Mouse (Mus musculus): ENCODE data around the gene Slc6a4. TPM values are rescaled to one million over a fixed set of nuclear protein-coding genes. Genes with fewer than 3 reads are reported as not detected.

The Slc6a4 gene
- polyA plus RNA-seq, 1 experiment = not detected

- Histone ChIP-seq H3K9me3 (ENCODE audit: control insufficient read depth, low read length) (no peaks in the 10 kb centered on the region), H3K4me1 (ENCODE audit: control insufficient read depth) (peaks cover 2% of the 10 kb centered on the region), H3K36me3 (ENCODE audit: control insufficient read depth) (peaks cover 24% of the 10 kb centered on the region), H3K27me3 (ENCODE audit: control insufficient read depth) (peaks cover 18% of the 10 kb centered on the region), H3K4me3 (replicated peaks) (no peak overlapping the region)
- TF ChIP-seq GATA1 (IDR thresholded peaks at IDR 0.05; ENCODE audit: low read length) (no peak), TAL1 (IDR thresholded peaks at IDR 0.05; ENCODE audit: low read length) (no peak)
These were observed 7.6 kb upstream of the Slc6a4 start for GRCm38 (mm10) chr11:76990839-76991238.

DNA sequence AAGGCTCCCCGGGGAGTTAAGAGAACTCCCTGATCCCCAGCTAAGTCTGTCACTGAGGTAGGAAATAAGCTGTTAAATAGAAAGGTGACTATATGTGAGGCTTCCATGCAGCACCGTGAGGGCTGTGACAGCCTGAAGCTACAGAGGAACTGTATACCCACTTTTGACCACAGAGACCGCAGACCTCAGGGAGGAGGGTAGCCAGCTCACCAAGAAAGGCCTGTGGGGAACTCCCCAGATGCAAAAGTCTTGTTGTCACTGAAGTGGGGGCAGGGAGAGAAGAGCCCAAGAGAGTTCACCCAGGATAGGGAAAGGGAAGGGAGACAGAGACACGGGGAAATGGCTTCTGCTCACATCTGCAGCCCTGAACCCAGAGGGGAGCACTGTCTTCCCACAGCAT is 5.5 kb upstream of the Slc6a4 start:
- no peak overlapping the region for H3K4me3 ChIP-seq (replicated peaks)
- peaks cover 3% of the 10 kb centered on the region; the same call in 1 of the 2 replicates for H3K36me3 ChIP-seq (ENCODE audit: control insufficient read depth)
- TF ChIP-seq TAL1 (IDR thresholded peaks at IDR 0.05; ENCODE audit: low read length) (no peak), GATA1 (IDR thresholded peaks at IDR 0.05; ENCODE audit: low read length) (no peak)
- H3K4me1 ChIP-seq (ENCODE audit: control insufficient read depth) = peaks cover 9% of the 10 kb centered on the region
- H3K9me3 ChIP-seq (ENCODE audit: control insufficient read depth, low read length) = no peaks in the 10 kb centered on the region
- H3K27me3 ChIP-seq (ENCODE audit: control insufficient read depth) = peaks cover 39% of the 10 kb centered on the region

GRCm38 (mm10) chr11:76995966-76996672 is 2.3 kb upstream of the Slc6a4 start:
- H3K27me3 ChIP-seq (ENCODE audit: control insufficient read depth) = peaks cover 71% of the 10 kb centered on the region
- H3K36me3 ChIP-seq (ENCODE audit: control insufficient read depth) = no peaks in the 10 kb centered on the region
- TF ChIP-seq TAL1 (IDR thresholded peaks at IDR 0.05; ENCODE audit: low read length) = no peak
- H3K4me3 ChIP-seq (replicated peaks) = no peak overlapping the region
- no peaks in the 10 kb centered on the region; the same call in 1 of the 2 replicates for H3K9me3 ChIP-seq (ENCODE audit: control insufficient read depth, low read length)
- peaks cover 11% of the 10 kb centered on the region for H3K4me1 ChIP-seq (ENCODE audit: control insufficient read depth)

GRCm38 (mm10) chr11:76997305-76997704 is 1.1 kb upstream of the Slc6a4 start:
- Histone ChIP-seq H3K36me3 (ENCODE audit: control insufficient read depth) (no peaks in the 10 kb centered on the region), H3K9me3 (ENCODE audit: control insufficient read depth, low read length) (no peaks in the 10 kb centered on the region; the same call in 1 of the 2 replicates), H3K4me3 (replicated peaks) (peak overlapping the region; percentile 22), H3K4me1 (ENCODE audit: control insufficient read depth) (peaks cover 11% of the 10 kb centered on the region), H3K27me3 (ENCODE audit: control insufficient read depth) (peaks cover 80% of the 10 kb centered on the region)
- TF ChIP-seq GATA1 (IDR thresholded peaks at IDR 0.05; ENCODE audit: low read length) (no peak), TAL1 (IDR thresholded peaks at IDR 0.05; ENCODE audit: low read length) (no peak)

GRCm38 (mm10) chr11:76998705-76999226 is 363 bp downstream of the Slc6a4 start:
- Histone ChIP-seq H3K27me3 (ENCODE audit: control insufficient read depth) (peaks cover 78% of the 10 kb centered on the region), H3K4me1 (ENCODE audit: control insufficient read depth) (peaks cover 11% of the 10 kb centered on the region), H3K4me3 (replicated peaks) (no peak overlapping the region), H3K36me3 (ENCODE audit: control insufficient read depth) (no peaks in the 10 kb centered on the region), H3K9me3 (ENCODE audit: control insufficient read depth, low read length) (no peaks in the 10 kb centered on the region; the same call in 1 of the 2 replicates)
- TF ChIP-seq TAL1 (IDR thresholded peaks at IDR 0.05; ENCODE audit: low read length) = no peak
- TF ChIP-seq GATA1 (IDR thresholded peaks at IDR 0.05; ENCODE audit: low read length) = no peak

GRCm38 (mm10) chr11:77000741-77001140 is 2.3 kb downstream of the Slc6a4 start:
- Histone ChIP-seq H3K4me1 (ENCODE audit: control insufficient read depth) (peaks cover 9% of the 10 kb centered on the region), H3K9me3 (ENCODE audit: control insufficient read depth, low read length) (no peaks in the 10 kb centered on the region; the same call in 1 of the 2 replicates), H3K27me3 (ENCODE audit: control insufficient read depth) (peaks cover 66% of the 10 kb centered on the region), H3K36me3 (ENCODE audit: control insufficient read depth) (no peaks in the 10 kb centered on the region), H3K4me3 (replicated peaks) (no peak overlapping the region)
- TF ChIP-seq TAL1 (IDR thresholded peaks at IDR 0.05; ENCODE audit: low read length) (no peak), GATA1 (IDR thresholded peaks at IDR 0.05; ENCODE audit: low read length) (no peak)

DNA sequence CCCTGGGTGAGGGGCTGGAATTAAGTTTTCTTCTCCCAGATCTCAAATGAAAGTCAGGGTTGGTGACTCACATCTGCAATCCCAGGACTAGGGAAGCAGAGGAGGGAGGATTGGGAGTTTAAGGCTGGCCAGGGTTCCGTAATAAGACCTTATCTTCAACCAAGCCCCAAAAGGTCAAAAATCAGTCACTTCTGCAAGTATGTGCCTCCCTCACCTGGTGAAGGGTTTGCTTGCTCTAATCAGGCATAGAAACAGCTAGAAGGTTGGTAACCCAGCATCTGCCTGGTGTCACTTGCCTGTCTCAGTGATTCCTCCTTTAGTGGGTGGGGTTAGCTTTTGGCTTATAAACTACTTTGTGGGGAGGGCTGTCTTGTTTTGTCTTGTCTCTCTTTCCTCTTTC is 4.0 kb downstream of the Slc6a4 start:
- Histone ChIP-seq H3K4me1 (ENCODE audit: control insufficient read depth) (peaks cover 5% of the 10 kb centered on the region), H3K4me3 (replicated peaks) (no peak overlapping the region), H3K27me3 (ENCODE audit: control insufficient read depth) (peaks cover 50% of the 10 kb centered on the region), H3K9me3 (ENCODE audit: control insufficient read depth, low read length) (no peaks in the 10 kb centered on the region; the same call in 1 of the 2 replicates), H3K36me3 (ENCODE audit: control insufficient read depth) (no peaks in the 10 kb centered on the region)
- TF ChIP-seq GATA1 (IDR thresholded peaks at IDR 0.05; ENCODE audit: low read length) = no peak
- no peak for TF ChIP-seq TAL1 (IDR thresholded peaks at IDR 0.05; ENCODE audit: low read length)

DNA sequence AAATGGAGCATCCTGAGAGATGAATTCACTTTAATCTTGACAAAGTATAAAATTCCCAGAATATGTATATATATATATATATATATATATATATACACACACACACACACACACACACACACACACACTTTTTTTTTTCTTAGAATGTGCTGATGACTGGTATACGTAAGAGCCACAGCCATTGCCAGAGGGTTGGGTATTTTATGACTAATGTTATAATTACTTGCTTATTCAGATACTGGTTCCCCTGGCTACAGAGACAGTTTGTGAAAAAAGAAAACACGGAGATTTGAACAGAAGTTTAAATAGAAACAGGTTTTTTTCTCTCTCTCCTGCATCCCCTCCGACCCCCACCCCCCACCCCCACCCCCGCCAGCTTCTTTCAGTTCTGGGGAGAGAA is 7.5 kb downstream of the Slc6a4 start:
- Histone ChIP-seq H3K9me3 (ENCODE audit: control insufficient read depth, low read length) (no peaks in the 10 kb centered on the region), H3K4me1 (ENCODE audit: control insufficient read depth) (no peaks in the 10 kb centered on the region), H3K4me3 (replicated peaks) (no peak overlapping the region), H3K27me3 (ENCODE audit: control insufficient read depth) (peaks cover 16% of the 10 kb centered on the region), H3K36me3 (ENCODE audit: control insufficient read depth) (no peaks in the 10 kb centered on the region)
- TF ChIP-seq TAL1 (IDR thresholded peaks at IDR 0.05; ENCODE audit: low read length) (no peak), GATA1 (IDR thresholded peaks at IDR 0.05; ENCODE audit: low read length) (no peak)

GRCm38 (mm10) chr11:77006616-77007015 is 8.2 kb downstream of the Slc6a4 start:
- H3K4me1 ChIP-seq (ENCODE audit: control insufficient read depth) = no peaks in the 10 kb centered on the region
- TF ChIP-seq GATA1 (IDR thresholded peaks at IDR 0.05; ENCODE audit: low read length) = no peak
- no peak for TF ChIP-seq TAL1 (IDR thresholded peaks at IDR 0.05; ENCODE audit: low read length)
- no peak overlapping the region for H3K4me3 ChIP-seq (replicated peaks)
- H3K9me3 ChIP-seq (ENCODE audit: control insufficient read depth, low read length) = no peaks in the 10 kb centered on the region
- H3K27me3 ChIP-seq (ENCODE audit: control insufficient read depth) = peaks cover 9% of the 10 kb centered on the region
- no peaks in the 10 kb centered on the region for H3K36me3 ChIP-seq (ENCODE audit: control insufficient read depth)

Measured in erythroblast, embryonic 14.5 days (primary cell).